Mouse (Mus musculus) cerebellum, postnatal 10 days (tissue): Measurements from ENCODE around the gene Gpr12.
"Not testable (repeated sequence)": the region's sequence is repeated elsewhere in the genome, so short reads cannot be mapped to it uniquely, and the experiment has no call there.

ENCODE experiments used
- DNase-seq, 2 experiments: peaks; one replicate each; pipeline ENCODE4 v3.0.0; 2021; ENCODE audit warnings: mixed read lengths in 2 of 2

The Gpr12 gene

DNA sequence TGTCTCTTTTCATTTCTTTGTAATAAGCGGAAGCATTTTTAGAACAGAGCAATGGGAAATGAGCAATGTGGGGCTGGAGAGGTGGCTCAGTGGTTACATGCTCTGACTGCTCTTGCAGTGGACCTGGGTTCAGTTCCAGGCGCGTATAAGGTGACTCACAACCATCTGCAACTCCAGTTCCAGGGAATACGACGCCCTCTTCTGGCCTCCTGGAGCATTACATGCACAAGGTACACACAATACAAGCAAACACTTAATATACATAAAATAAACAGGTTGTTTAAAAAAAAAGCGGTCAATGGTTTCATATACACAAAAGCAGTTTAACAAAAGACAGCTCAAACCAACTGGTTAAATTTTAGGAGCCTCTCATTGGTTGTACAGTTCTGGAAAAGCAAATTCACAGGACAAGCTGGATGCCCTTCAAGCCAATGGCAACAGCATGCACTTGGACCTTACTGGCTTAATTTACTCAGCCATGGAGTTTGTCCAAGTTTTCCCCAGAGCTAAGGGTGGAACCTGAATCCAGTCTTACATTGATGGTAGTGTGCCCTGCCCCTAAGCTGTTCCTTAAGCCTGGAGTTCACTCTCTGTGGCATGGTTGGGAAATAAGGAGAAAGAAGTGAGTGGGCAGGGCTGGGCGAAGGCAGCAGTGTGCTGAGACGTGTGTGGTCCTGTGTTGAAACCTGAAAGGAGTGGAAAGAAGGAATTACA, 1.5 kb upstream of the Gpr12 start:
- DNase-seq: no peak

DNA sequence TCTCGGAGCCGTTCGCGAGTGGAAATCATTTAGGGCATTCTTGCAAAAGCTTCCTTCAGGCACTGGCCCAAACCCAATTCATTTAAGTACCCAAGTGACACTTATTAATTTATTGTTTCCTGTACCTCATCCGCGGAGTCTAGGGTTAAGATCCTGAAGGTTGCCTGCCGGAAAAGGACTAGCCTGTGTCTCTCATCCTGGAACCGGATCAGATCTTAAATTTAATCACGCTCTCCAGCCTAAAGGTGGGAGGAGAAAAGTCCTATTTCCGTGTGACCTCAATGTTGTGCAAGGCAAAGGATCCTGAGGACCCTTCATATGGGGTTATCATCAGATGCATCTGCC, 240 bp upstream of the Gpr12 start:
- no peak for DNase-seq

DNA sequence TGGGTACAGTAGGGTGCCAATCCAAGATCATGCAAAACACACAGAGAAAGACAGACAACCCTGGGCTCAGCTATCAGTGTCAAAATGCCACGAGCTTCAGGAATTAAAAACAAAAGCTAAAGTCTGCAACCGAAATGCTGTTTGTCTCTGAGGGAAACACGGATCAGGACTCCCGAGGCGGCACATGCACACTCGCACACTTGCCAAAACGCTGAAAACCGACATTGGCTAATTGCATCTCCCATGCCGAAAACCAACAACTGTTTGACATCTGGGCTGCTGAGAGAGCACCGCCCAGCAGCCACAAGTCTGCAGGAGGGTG, 922 bp downstream of the Gpr12 start:
- DNase-seq: no peak

DNA sequence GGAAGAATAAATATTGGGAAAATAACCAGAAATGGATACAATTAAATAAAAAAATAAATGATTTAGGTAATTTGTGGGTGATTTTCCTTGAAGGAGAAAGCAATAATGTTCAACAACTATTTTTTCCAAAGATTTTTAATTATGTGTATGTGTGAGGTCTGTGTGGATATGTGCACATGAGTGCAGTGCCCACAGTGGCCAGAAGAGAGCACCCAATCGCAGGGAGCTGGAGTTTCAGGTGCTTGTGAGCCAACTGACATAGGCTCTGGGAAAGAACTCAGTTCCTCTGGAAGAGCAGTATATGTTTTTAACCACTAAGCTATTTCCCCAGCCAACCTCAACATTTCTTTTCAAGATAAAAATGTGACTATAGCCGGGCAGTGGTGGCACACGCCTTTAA, 8.4 kb downstream of the Gpr12 start:
- no peak for DNase-seq

DNA sequence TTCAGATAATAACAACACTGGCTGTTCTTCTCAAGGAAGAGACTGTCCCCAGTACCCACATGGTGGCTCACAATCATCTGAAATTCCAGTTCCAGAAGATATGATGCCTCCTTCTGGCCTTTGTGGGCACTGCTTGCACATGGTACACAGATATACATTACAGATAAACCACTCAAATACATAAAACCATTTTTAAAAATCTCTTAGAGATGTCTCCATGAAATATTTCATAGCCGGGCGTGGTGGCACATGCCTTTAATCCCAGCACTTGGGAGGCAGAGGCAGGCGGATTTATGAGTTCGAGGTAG, 12.3 kb downstream of the Gpr12 start:
- DNase-seq: not testable (repeated sequence)

DNA sequence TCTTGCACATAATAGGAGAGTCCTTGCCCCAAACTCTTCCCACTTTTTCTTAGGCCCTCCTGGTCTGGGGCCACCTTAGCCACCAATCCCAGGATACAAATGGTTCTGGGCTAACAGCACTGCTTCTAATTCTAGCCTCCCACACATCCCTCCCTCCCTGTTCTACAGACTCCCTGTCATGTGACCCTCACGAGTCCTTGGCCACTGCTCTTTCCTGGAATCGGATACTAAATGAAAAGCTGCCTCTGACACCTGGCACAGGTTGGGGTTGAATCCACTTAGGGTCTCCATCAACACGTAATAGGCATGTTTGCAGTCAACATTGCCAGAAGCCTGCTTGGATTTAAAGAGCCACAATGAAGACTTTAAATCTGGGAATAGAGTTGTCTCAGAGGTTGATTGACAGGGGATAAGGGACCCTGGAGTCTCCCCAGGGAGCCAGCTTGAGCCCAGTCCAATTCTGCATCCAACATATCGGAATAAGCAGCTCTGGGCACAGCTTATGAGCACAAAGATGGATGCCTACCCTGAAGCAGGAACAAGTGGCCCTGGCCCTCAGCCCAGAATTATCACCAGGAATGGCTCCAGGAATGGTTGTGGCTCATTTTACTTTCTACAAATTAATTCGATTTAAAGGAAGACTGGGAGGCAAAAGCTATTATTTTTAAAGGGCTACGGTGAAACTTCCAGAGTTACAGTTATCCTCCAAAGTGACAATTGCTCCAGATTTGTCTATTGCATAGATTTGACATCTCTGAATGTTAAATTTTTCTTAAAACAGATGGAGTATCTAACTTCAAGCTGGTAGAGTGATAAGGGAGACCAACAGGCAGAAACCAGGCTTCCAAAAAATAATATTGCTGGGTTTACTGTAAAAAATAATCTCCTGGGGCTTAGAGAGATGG, 13.0 kb downstream of the Gpr12 start:
- DNase-seq: peak; percentile 73 to 82

DNA sequence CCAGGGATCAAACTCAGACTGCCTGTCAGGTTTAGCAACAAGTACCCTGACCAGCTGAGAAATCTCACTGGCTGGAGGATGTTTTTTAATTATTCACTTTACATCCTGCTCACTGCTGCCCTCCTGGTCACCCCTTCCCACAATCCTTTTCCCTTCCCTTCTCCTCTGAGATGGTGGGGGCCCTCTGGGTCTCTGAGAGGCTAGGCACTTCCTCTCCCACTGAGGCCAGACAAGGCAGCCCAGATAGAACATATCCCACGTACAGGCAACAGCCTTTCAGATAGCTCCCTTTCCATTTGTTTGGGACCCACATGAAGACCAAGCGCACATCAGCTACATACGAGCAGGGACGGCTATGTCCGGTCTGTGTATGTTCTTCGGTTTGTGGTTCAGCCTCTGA, 14.9 kb downstream of the Gpr12 start:
- not testable (repeated sequence) for DNase-seq

DNA sequence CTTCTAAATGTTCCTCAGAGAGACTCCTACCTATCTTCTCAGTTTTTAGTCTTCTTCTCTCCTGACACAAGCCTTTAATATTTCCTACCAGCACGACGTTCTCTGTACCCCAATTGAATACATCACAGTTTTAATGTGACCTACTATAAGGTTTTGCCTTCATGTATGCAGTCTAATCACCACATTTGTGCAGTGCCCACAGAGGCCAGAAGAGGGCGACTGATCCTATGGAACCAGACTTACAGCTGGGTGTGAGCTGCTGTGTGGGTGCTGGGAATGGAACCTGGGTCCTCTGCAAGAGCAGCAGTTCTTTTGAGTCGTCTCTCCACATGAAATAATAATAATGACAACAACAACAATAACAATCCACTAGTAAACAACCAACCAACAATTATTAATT, 18.0 kb downstream of the Gpr12 start:
- peak; percentile 43 to 52 for DNase-seq

DNA sequence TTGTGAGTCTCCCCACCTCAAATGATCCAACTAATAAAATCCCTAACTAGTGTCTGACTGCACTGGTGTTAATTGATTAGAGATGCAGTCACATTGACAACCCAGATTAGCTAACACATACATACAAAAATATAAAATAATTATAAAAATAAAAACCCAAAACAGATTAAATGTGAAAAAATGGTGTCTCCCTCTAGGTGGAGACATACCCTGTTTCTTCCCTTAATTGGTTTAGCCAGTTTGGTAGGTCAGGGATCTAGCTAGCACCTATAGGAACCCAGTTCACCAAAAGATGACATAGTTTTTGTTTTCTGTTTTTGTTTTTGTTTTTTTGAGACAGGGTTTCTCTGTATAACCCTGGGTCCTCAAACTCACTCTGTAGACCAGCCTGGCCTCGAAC, 20.8 kb downstream of the Gpr12 start:
- DNase-seq: no peak

DNA sequence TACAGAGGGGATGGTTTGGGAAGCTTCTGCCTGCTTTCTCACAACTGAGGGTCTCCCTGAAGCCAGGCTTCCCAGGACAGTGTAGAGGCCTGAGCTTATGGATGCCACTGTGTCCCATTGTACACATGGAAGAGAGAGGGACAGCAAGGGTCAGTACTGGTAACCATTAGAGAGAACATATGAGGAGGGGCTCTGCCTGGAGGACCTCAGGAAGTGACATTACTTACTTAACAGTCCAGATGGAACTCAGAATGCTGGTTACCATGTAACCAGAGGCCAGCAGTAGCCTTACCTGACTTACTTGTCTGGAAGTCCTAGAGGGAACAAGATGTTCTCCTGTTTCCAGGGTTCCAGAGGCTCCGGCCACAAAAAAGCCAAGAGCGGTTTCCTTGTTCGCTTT, 29.2 kb downstream of the Gpr12 start, which contains the start of gene Gm3415:
Gene Gm3415 (plus strand): TSS at position 301 of the 400 bp plus-strand sequence.
- not testable (repeated sequence) for DNase-seq

DNA sequence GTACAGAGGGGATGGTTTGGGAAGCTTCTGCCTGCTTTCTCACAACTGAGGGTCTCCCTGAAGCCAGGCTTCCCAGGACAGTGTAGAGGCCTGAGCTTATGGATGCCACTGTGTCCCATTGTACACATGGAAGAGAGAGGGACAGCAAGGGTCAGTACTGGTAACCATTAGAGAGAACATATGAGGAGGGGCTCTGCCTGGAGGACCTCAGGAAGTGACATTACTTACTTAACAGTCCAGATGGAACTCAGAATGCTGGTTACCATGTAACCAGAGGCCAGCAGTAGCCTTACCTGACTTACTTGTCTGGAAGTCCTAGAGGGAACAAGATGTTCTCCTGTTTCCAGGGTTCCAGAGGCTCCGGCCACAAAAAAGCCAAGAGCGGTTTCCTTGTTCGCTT, 47.7 kb downstream of the Gpr12 start, which contains the start of gene Gm3409:
Gene Gm3409 (plus strand): TSS at position 301 of the 400 bp plus-strand sequence.
- not testable (repeated sequence) for DNase-seq
